Mouse (Mus musculus): ENCODE results near the gene Rexo1. TPM values are rescaled to one million over a fixed set of nuclear protein-coding genes. Genes with fewer than 3 reads are reported as not detected.

Gene Rexo1
- polyA plus RNA-seq (2012; rRNA removed; ENCODE audit: low replicate concordance), result 50.2 and 62.3 TPM in 2 replicates

GRCm38 (mm10) chr10:80561116-80561944 lies at the start of gene Rexo1:
Gene Rexo1 (minus strand): TSS chr10:80561560.

DNA sequence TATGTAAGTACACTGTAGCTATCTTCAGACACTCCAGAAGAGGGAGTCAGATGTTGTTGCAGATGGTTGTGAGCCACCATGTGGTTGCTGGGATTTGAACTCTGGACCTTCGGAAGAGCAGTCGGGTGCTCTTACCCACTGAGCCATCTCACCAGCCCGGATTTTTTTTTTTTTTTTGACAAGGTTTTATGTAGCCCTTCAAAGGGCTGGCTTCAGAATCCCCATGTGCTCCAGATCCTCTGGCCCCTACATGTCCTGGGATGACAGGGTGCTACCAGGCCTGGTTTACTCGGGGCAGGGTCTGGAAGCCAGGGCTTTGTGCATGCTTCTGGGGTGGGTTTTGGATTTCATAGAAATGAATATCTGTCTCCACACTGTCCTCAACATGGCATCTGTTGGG lies 44.4 kb upstream of the Rexo1 start, which contains the start of gene Gm49322:
Gm49322 (plus strand) TSS at position 301 of the 400 bp plus-strand sequence.

DNA sequence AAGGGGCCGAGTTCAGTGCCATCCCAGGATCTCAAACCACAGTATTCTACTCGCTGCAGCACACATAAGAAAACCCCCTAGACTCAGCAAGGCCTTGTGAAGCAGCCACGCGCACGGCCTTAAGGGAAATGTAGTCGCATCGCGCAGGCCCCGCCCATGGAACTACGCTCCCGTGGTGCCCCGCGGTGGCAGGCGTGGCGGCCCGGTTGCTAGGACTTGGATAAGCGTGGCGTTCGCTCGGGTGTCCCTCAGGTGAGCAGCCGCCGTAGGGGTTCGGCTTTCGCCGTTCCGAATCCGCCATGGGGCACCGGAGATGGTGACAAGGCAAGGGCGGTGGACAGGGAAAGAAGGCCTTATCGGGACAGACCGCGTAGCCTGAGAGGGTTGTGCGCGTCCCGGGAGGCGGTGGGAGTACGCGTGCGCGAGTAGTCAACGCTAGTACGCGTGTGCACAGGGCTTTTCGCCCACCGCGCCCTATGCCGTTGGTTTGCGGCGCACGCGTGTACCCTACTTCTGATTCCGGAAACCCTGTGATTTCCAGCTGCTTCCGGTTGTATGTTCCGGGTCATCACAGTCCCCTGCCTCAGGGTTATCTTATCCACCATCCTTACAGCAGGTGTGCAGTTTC lies 41.5 kb upstream of the Rexo1 start, which contains the start of the genes Scamp4 and Adat3:
Scamp4 (plus strand) TSS at position 175 of the 628 bp plus-strand sequence.
Adat3 (plus strand) TSS at position 183 of the 628 bp plus-strand sequence.

GRCm38 (mm10) chr10:80589879-80590854 lies 28.8 kb upstream of the Rexo1 start, which contains the start of gene Abhd17a:
Gene Abhd17a (minus strand): TSS chr10:80590341.

DNA sequence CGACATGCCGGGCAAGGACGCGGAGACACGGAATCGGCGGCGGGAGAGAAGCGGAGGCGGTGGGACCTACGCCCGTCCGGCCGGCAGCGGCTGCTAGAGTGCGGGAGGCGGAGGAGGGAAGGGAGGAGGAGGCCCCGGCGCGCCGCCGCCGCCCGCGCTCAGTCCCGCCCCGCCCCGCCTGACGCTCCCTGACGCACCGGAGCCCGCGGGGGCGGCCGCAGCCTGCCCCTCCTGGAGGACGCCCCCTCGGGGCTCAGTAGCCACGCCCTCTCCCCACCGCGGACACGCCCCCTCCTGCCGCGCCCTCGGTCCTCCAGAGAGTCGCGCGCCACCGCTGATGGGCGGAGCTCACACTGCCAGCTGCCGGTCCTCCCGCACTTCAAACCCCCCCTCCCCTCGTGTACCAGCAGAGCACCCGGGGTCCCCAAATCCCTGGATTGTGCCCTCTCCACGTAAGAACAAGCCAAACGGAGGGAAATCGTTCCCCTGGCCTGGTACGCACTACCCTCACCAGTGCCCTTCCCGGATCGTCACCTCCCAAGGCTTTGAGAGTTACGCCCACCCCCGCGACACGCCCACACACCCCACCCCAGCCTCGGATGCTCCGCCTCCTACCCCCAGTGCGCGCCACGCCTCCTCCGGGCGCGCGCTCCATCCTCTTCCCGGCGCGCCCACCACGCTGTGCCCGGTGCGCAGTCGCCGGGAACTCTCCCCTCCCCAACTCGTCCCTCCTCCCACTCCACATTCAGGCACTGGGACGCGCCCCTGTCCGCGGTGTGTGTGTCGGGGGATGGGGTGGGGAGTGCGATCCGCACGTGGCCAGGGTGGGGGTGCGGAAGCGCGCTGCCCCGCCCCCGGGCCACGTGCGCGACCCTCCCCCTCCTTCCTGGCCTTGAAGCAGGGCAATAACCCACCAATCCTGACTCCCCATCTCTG lies 16.1 kb upstream of the Rexo1 start, which contains the start of gene Klf16:
Klf16 (minus strand) TSS at position 127 of the 936 bp plus-strand sequence.

GRCm38 (mm10) chr10:80538710-80539394 lies 22.5 kb downstream of the Rexo1 start, which contains the start of gene Atp8b3:
Gene Atp8b3 (minus strand): TSS chr10:80539124.

DNA sequence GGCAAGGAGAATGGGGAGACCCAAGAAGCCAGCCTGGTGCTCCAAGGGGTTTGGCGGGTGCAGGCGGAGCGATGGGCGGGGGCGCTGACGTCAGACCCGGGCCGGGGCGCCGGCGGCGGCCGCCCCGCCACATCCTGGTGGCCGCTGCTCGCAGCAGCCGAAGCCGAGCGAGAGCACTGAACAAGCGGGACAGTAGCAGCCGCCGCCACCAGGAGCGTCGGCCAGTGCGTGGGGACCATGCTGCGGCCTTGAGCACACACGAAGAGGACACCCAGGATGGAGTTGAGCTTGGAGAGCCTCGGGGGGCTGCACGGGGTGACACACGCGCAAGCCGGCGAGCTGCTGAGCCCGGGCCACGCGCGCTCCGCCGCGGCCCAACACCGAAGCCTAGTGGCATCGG lies 66.6 kb downstream of the Rexo1 start, which contains the start of gene Onecut3:
Onecut3 (plus strand) TSS at position 104 of the 400 bp plus-strand sequence.

Other genes starting within 250 kb of the Rexo1 start
- gene 2310011J03Rik, start 241.0 kb downstream of the Rexo1 start, polyA plus RNA-seq (2012; rRNA removed; ENCODE audit: low replicate concordance), result 52.1 and 92.1 TPM in 2 replicates
- gene Pcsk4, start 232.1 kb downstream of the Rexo1 start, polyA plus RNA-seq (2012; rRNA removed; ENCODE audit: low replicate concordance), result 37.6 and 47.6 TPM in 2 replicates
- gene Reep6, start 231.6 kb downstream of the Rexo1 start, polyA plus RNA-seq (2012; rRNA removed; ENCODE audit: low replicate concordance), result 257 and 279 TPM in 2 replicates
- gene Adamtsl5, start 213.1 kb downstream of the Rexo1 start, polyA plus RNA-seq (2012; rRNA removed; ENCODE audit: low replicate concordance), result 113 and 171 TPM in 2 replicates
- gene Plk5, start 205.1 kb downstream of the Rexo1 start, polyA plus RNA-seq (2012; rRNA removed; ENCODE audit: low replicate concordance), result 2.4 and 7.5 TPM in 2 replicates
- gene Mex3d, start 173.9 kb downstream of the Rexo1 start, polyA plus RNA-seq (2012; rRNA removed; ENCODE audit: low replicate concordance), result 13.6 and 24.5 TPM in 2 replicates
- 76.6 and 89.3 TPM in 2 replicates for gene Mbd3, start 162.0 kb downstream of the Rexo1 start, polyA plus RNA-seq (2012; rRNA removed; ENCODE audit: low replicate concordance)
- 2,686 and 4,056 TPM in 2 replicates for gene Uqcr11, start 154.7 kb downstream of the Rexo1 start, polyA plus RNA-seq (2012; rRNA removed; ENCODE audit: low replicate concordance)
- 95.5 and 98.0 TPM in 2 replicates for gene Tcf3, start 127.9 kb downstream of the Rexo1 start, polyA plus RNA-seq (2012; rRNA removed; ENCODE audit: low replicate concordance)
- 0.26 and 4.2 TPM in 2 replicates for gene Onecut3, start 66.7 kb downstream of the Rexo1 start, polyA plus RNA-seq (2012; rRNA removed; ENCODE audit: low replicate concordance)
- 0.02 TPM in 1 of 2 replicates, not detected in the other for gene Atp8b3, start 22.4 kb downstream of the Rexo1 start, polyA plus RNA-seq (2012; rRNA removed; ENCODE audit: low replicate concordance)
- 22.7 and 36.3 TPM in 2 replicates for gene Klf16, start 15.8 kb upstream of the Rexo1 start, polyA plus RNA-seq (2012; rRNA removed; ENCODE audit: low replicate concordance)
- gene Abhd17a, start 28.8 kb upstream of the Rexo1 start, polyA plus RNA-seq (2012; rRNA removed; ENCODE audit: low replicate concordance), result 502 and 1,087 TPM in 2 replicates
- 164 and 176 TPM in 2 replicates for gene Scamp4, start 41.3 kb upstream of the Rexo1 start, polyA plus RNA-seq (2012; rRNA removed; ENCODE audit: low replicate concordance)
- 23.9 and 33.1 TPM in 2 replicates for gene Adat3, start 41.3 kb upstream of the Rexo1 start, polyA plus RNA-seq (2012; rRNA removed; ENCODE audit: low replicate concordance)
- 1.7 and 2.4 TPM in 2 replicates for gene Gm49322, start 44.5 kb upstream of the Rexo1 start, polyA plus RNA-seq (2012; rRNA removed; ENCODE audit: low replicate concordance)
- gene Csnk1g2, start 61.3 kb upstream of the Rexo1 start, polyA plus RNA-seq (2012; rRNA removed; ENCODE audit: low replicate concordance), result 194 and 256 TPM in 2 replicates
- gene Btbd2, start 95.5 kb upstream of the Rexo1 start, polyA plus RNA-seq (2012; rRNA removed; ENCODE audit: low replicate concordance), result 70.9 and 83.2 TPM in 2 replicates
- 147 TPM in 2 replicates for gene Mknk2, start 116.6 kb upstream of the Rexo1 start, polyA plus RNA-seq (2012; rRNA removed; ENCODE audit: low replicate concordance)
- gene Mob3a, start 140.4 kb upstream of the Rexo1 start, polyA plus RNA-seq (2012; rRNA removed; ENCODE audit: low replicate concordance), result 28.1 and 37.8 TPM in 2 replicates
- 20.8 and 44.8 TPM in 2 replicates for gene Izumo4, start 140.6 kb upstream of the Rexo1 start, polyA plus RNA-seq (2012; rRNA removed; ENCODE audit: low replicate concordance)
- gene Ap3d1, start 180.7 kb upstream of the Rexo1 start, polyA plus RNA-seq (2012; rRNA removed; ENCODE audit: low replicate concordance), result 80.7 and 89.3 TPM in 2 replicates
- 53.5 and 58.4 TPM in 2 replicates for gene Dot1l, start 193.6 kb upstream of the Rexo1 start, polyA plus RNA-seq (2012; rRNA removed; ENCODE audit: low replicate concordance)
- gene Sf3a2, start 236.6 kb upstream of the Rexo1 start, polyA plus RNA-seq (2012; rRNA removed; ENCODE audit: low replicate concordance), result 50.6 and 68.2 TPM in 2 replicates
- 44.6 and 62.2 TPM in 2 replicates for gene Plekhj1, start 237.1 kb upstream of the Rexo1 start, polyA plus RNA-seq (2012; rRNA removed; ENCODE audit: low replicate concordance)
- gene Amh, start 243.7 kb upstream of the Rexo1 start, polyA plus RNA-seq (2012; rRNA removed; ENCODE audit: low replicate concordance), result 0.54 and 2.5 TPM in 2 replicates